ENCODE assay signal across 8 mouse cellular contexts in genomic region chr5:32135336-32136206, GRCm38 (mm10). TPM values are rescaled to one million over a fixed set of nuclear protein-coding genes. Genes with fewer than 3 reads are reported as not detected.
DNase-seq lines count a peak whose midpoint lies in the region; ATAC-seq and TF ChIP-seq lines count a peak whose summit lies in the region.

Gene Fosl2 (plus strand): TSS chr5:32135801.

- DNase-seq in 3134 (ENCODE audit: extremely low read depth, insufficient read length, low spot score): peak; percentile 97
- DNase-seq in adrenal gland, postnatal 14 days: peak; percentile 98
- peak; percentile 91 for DNase-seq in embryonic facial prominence, embryonic 11.5 days (ENCODE audit: low spot score)
- peak; percentile 98 to 99 for DNase-seq in heart, adult 18-20 months
- peak; percentile 98 for DNase-seq in kidney, adult 2 months
- peak; percentile 90 for DNase-seq in limb, embryonic 11.5 days (ENCODE audit: low spot score)
- DNase-seq in spleen, adult 12 weeks (ENCODE audit: low spot score): peak; percentile 55

- under 1% methylated on average over 69 of the region's 85 CpGs for WGBS in embryonic facial prominence, embryonic 11.5 days
- WGBS in kidney, adult 2 months: under 1% methylated on average over 85 of the region's 85 CpGs
- WGBS in limb, embryonic 11.5 days: under 1% methylated on average over 79 of the region's 85 CpGs
- under 1% methylated on average over 83 of the region's 85 CpGs for whole genome bisulfite sequencing in midbrain, embryonic 13.5 days

- peaks cover 13% of the 10 kb centered on the region for H3K27me3 ChIP-seq in embryonic facial prominence, embryonic 11.5 days (ENCODE audit: control insufficient read depth, insufficient read depth, low read length)
- no peaks in the 10 kb centered on the region for H3K27me3 ChIP-seq in kidney, adult 2 months (replicated peaks; ENCODE audit: control insufficient read depth, insufficient read depth, low read length)
- H3K27me3 ChIP-seq in limb, embryonic 11.5 days (ENCODE audit: control insufficient read depth, insufficient read depth, low read length): peaks cover 11% of the 10 kb centered on the region
- peaks cover 86% of the 10 kb centered on the region for H3K27me3 ChIP-seq in midbrain, embryonic 13.5 days

- H3K4me1 ChIP-seq in embryonic facial prominence, embryonic 11.5 days (ENCODE audit: control insufficient read depth, insufficient read depth, low read length): no peaks in the 10 kb centered on the region; the same call in 1 of the 2 replicates
- peaks cover 11% of the 10 kb centered on the region; the same call in 1 of the 2 replicates for H3K4me1 ChIP-seq in kidney, adult 2 months (ENCODE audit: control insufficient read depth, insufficient read depth, low read length)
- peaks cover 4% of the 10 kb centered on the region for H3K4me1 ChIP-seq in limb, embryonic 11.5 days (ENCODE audit: control insufficient read depth, insufficient read depth, low read length)
- peaks cover 30% of the 10 kb centered on the region for H3K4me1 ChIP-seq in midbrain, embryonic 13.5 days (replicated peaks)

- peak within 1 kb of the TSS; percentile 96 for H3K4me2 ChIP-seq in embryonic facial prominence, embryonic 11.5 days (ENCODE audit: low read depth, low read length)
- peak within 1 kb of the TSS; percentile 96 for H3K4me2 ChIP-seq in limb, embryonic 11.5 days (ENCODE audit: low read depth, severe bottlenecking)
- H3K4me2 ChIP-seq in midbrain, embryonic 13.5 days (replicated peaks): peak within 1 kb of the TSS; percentile 88

- H3K36me3 ChIP-seq in embryonic facial prominence, embryonic 11.5 days (replicated peaks; ENCODE audit: control insufficient read depth, insufficient read depth, low read depth, low read length): no peaks in the 10 kb centered on the region
- no peaks in the 10 kb centered on the region for H3K36me3 ChIP-seq in kidney, adult 2 months (ENCODE audit: control insufficient read depth, insufficient read depth, low read length)
- no peaks in the 10 kb centered on the region for H3K36me3 ChIP-seq in limb, embryonic 11.5 days (ENCODE audit: control insufficient read depth, insufficient read depth, low read length)
- H3K36me3 ChIP-seq in midbrain, embryonic 13.5 days: no peaks in the 10 kb centered on the region

- H3K4me3 ChIP-seq in embryonic facial prominence, embryonic 11.5 days (ENCODE audit: low read depth, low read length): peak within 1 kb of the TSS; percentile 48
- H3K4me3 ChIP-seq in kidney, adult 2 months (ENCODE audit: insufficient read depth, low read depth, low read length): peak within 1 kb of the TSS; percentile 96
- peak within 1 kb of the TSS; percentile 65 for H3K4me3 ChIP-seq in limb, embryonic 11.5 days (ENCODE audit: low read depth, low read length)
- peak within 1 kb of the TSS; percentile 60 for H3K4me3 ChIP-seq in midbrain, embryonic 13.5 days (replicated peaks)

- H3K9me3 ChIP-seq in embryonic facial prominence, embryonic 11.5 days (replicated peaks; ENCODE audit: control insufficient read depth, low read length): no peaks in the 10 kb centered on the region
- H3K9me3 ChIP-seq in limb, embryonic 11.5 days (ENCODE audit: control insufficient read depth, low read length): no peaks in the 10 kb centered on the region
- no peaks in the 10 kb centered on the region for H3K9me3 ChIP-seq in midbrain, embryonic 13.5 days

- TF ChIP-seq POLR2A in kidney, adult 2 months (IDR thresholded peaks at IDR 0.05; ENCODE audit: low read depth, low read length): peak; percentile 91

- ATAC-seq in embryonic facial prominence, embryonic 11.5 days (replicated peaks; ENCODE audit: insufficient number of reproducible peaks, low FRiP score, low TSS enrichment, low read depth): peak; percentile 76
- peak; percentile 82 for ATAC-seq in limb, embryonic 11.5 days (ENCODE audit: insufficient number of reproducible peaks, low FRiP score, low TSS enrichment, low read depth)
- peak; percentile 86 for ATAC-seq in midbrain, embryonic 13.5 days

- H3K9ac ChIP-seq in embryonic facial prominence, embryonic 11.5 days (replicated peaks; ENCODE audit: low read length): peak within 1 kb of the TSS; percentile 40
- peak within 1 kb of the TSS; percentile 63 for H3K9ac ChIP-seq in limb, embryonic 11.5 days (ENCODE audit: low read length)
- peak within 1 kb of the TSS; percentile 66 for H3K9ac ChIP-seq in midbrain, embryonic 13.5 days (replicated peaks)

- TF ChIP-seq CTCF in kidney, adult 2 months (conservative IDR thresholded peaks at IDR 0.05; ENCODE audit: insufficient read depth, insufficient read length, low read depth, low read length): no peak

- H3K27ac ChIP-seq in embryonic facial prominence, embryonic 11.5 days (replicated peaks; ENCODE audit: low read depth, low read length): peak within 1 kb of the TSS; percentile 83
- peak within 1 kb of the TSS; percentile 97 for H3K27ac ChIP-seq in kidney, adult 2 months (ENCODE audit: insufficient read depth, low read depth, low read length)
- peak within 1 kb of the TSS; percentile 62 for H3K27ac ChIP-seq in limb, embryonic 11.5 days (replicated peaks; ENCODE audit: low read depth, low read length)
- peak within 1 kb of the TSS; percentile 47 for H3K27ac ChIP-seq in midbrain, embryonic 13.5 days

RNA-seq across cellular contexts. Expression of gene Fosl2, which starts in this region (rescaled TPM):
- 206 and 280 TPM in 2 replicates for total RNA-seq in adrenal gland, postnatal 14 days (2021)
- 1.1 TPM in 2 replicates for polyA plus RNA-seq in embryonic facial prominence, embryonic 11.5 days (2014; fragmentation: Nextera tagmentation; extraction: Ambion mirVana)
- 10 to 100 TPM; 21.0 to 21.2 TPM for total RNA-seq in heart, adult 18-20 months (2021)
- 7.5 and 9.0 TPM in 2 replicates for polyA plus RNA-seq in kidney, adult 2 months (2012; rRNA removed)
- 0.55 and 0.67 TPM in 2 replicates for polyA plus RNA-seq in limb, embryonic 11.5 days (2014; fragmentation: Nextera tagmentation; extraction: Ambion mirVana)
- 0.26 and 0.35 TPM in 2 replicates for polyA plus RNA-seq in midbrain, embryonic 13.5 days (2015; fragmentation: Nextera tagmentation; extraction: Ambion mirVana)

Comparison
In these comparisons a context has a peak if more than half of its experiments do, and no peak if none do; other contexts are left out.
1. Peak in every context shown above with its lines: DNase-seq, ATAC-seq, H3K4me3 ChIP-seq and H3K27ac ChIP-seq.
2. Peak in DNase-seq, ATAC-seq, H3K4me3 ChIP-seq, H3K27ac ChIP-seq, H3K9ac ChIP-seq and H3K4me2 ChIP-seq in limb, embryonic 11.5 days; RNA of the gene not detected or under 1 TPM.
3. Peak in ATAC-seq, H3K4me3 ChIP-seq, H3K27ac ChIP-seq, H3K9ac ChIP-seq and H3K4me2 ChIP-seq in midbrain, embryonic 13.5 days; RNA of the gene not detected or under 1 TPM.
4. H3K27ac ChIP-seq: peak in every context shown above with its lines; median percentile 97 in kidney, adult 2 months; 83 in embryonic facial prominence, embryonic 11.5 days; 62 in limb, embryonic 11.5 days; 47 in midbrain, embryonic 13.5 days.